Mouse (Mus musculus) MEL-GATA-1-ER (cell line): Measurements from ENCODE around the gene Zfp276.
"Not testable (repeated sequence)": the region's sequence is repeated elsewhere in the genome, so short reads cannot be mapped to it uniquely, and the experiment has no call there.

ENCODE experiments used
- DNase-seq: peaks from one replicate; pipeline ENCODE4 v3.0.0-alpha.2; 2012; ENCODE audit warnings: low read depth; ENCODE audit errors: extremely low read depth

Zfp276 gene

GRCm38 (mm10) chr8:123244382-123244781 lies 9.6 kb upstream of the Zfp276 start:
- DNase-seq, result no peak

- DNase-seq, result no peak
These were observed 8.5 kb upstream of the Zfp276 start for GRCm38 (mm10) chr8:123245543-123245942.

GRCm38 (mm10) chr8:123247748-123248147 lies 6.2 kb upstream of the Zfp276 start:
- DNase-seq, result no peak

DNA sequence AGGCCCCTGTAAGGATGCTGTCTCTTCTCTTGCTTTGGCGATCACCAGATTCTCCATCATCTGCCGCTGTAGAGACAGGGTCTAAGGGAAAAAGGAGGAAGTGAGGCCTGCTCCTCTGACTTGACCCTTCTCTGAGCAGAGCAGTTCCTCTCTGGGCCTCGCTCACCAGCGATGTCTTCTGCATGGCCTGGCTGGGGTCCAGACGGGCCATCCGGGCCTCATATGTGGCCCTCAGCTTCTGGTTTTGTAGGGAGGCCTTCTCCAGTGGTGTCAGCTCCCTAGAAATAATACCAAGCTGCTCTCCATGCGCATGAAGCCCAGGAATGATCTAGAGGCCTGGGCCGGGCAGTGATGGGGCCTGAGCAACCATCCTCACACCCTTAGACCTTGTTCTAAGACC lies 5.4 kb upstream of the Zfp276 start:
- no peak for DNase-seq

DNA sequence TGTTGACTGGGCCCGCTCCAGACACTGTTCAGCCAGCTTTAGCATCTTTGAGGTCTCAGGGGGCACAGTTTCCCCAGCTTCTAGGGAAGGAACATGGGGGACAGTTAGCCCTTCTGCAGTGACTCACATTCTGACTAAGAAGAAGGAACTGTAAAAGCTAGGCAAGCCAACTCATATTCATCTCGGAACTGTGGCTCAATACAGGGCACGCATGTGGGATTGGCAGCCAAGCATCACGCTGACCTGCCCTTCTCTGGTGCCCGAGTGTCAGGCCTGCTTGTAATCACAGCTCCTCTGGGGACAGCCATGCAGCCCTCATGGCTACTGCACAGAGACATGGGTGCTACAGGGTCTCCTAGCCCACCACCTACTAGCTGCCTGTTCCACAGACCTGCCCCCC lies 3.1 kb upstream of the Zfp276 start:
- DNase-seq, result no peak

- DNase-seq, result peak; percentile 36
These were observed 1.1 kb upstream of the Zfp276 start for GRCm38 (mm10) chr8:123252925-123253324.

GRCm38 (mm10) chr8:123253451-123254098 lies 420 bp upstream of the Zfp276 start:
- DNase-seq, result peak; percentile 35

- peak; percentile 17 for DNase-seq
These were observed 1.2 kb downstream of the Zfp276 start for GRCm38 (mm10) chr8:123255170-123255569.

DNA sequence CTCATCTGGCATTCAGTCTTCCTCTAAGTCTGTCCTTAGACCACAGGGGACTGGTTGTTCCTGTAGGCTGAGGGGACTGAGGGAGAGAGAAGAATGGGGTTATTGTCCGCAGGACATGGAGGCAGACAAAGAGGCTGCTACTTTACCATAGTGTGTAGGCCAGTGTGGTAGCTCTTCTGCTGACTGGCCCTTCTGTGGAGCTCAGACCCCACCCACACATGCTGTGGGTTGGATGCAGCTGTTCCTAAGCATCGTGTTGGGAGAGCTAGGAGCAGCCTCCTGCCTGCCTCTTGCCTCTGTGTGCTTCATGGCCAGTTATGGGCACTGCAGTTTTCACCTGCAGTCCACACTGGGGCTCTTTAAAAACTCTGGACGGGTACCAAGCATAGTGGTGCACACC lies 3.1 kb downstream of the Zfp276 start:
- no peak for DNase-seq

GRCm38 (mm10) chr8:123257593-123257992 lies 3.6 kb downstream of the Zfp276 start:
- DNase-seq, result not testable (repeated sequence)

- no peak for DNase-seq
These were observed 14.1 kb downstream of the Zfp276 start for GRCm38 (mm10) chr8:123267926-123268656.

GRCm38 (mm10) chr8:123271147-123271546 lies 17.2 kb downstream of the Zfp276 start:
- DNase-seq, result no peak

- no peak for DNase-seq
These were observed 17.9 kb downstream of the Zfp276 start for GRCm38 (mm10) chr8:123271901-123272300.

DNA sequence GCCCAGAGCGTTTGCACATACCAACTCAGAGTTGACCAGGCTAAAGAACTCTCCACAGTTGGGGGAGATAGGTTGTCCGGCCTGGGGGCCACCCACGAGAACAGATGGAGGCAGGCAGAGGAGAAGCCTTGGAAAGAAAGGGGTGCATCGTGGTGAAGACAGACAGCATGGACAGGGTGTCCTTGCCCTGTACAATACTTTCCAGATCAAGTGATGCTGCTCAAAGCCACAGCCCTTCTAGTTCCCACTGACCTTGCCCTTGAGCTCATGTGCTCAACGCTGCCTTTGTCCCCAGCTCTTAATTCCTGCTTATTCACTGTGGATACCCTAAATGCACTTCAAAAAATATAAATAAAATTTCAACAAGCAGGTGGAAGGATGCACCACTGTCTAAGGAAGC lies 20.5 kb downstream of the Zfp276 start:
- no peak for DNase-seq

- no peak for DNase-seq
These were observed 21.1 kb downstream of the Zfp276 start for GRCm38 (mm10) chr8:123275096-123275495.

GRCm38 (mm10) chr8:123278445-123278844 lies 24.4 kb downstream of the Zfp276 start:
- DNase-seq, result no peak

DNA sequence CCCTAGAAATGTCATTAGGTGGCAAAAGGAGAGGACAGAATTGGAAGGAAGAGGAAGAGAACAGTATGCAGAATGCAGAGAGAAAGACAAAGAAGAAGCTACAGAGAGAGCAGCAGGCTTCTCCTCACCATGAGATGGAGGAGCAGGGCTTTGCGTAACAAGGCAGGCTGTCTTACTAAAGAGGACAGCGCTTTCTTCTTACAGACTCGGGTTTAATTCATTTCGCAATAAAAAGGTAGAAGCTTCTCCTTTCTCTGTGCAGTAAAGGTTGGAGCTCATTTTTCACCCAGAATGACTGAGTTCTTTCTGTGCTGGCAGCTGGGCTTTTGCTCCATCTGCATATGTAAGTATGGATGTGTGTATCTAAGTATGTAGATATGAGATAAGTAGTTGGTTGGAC lies 25.8 kb downstream of the Zfp276 start:
- DNase-seq, result no peak

DNA sequence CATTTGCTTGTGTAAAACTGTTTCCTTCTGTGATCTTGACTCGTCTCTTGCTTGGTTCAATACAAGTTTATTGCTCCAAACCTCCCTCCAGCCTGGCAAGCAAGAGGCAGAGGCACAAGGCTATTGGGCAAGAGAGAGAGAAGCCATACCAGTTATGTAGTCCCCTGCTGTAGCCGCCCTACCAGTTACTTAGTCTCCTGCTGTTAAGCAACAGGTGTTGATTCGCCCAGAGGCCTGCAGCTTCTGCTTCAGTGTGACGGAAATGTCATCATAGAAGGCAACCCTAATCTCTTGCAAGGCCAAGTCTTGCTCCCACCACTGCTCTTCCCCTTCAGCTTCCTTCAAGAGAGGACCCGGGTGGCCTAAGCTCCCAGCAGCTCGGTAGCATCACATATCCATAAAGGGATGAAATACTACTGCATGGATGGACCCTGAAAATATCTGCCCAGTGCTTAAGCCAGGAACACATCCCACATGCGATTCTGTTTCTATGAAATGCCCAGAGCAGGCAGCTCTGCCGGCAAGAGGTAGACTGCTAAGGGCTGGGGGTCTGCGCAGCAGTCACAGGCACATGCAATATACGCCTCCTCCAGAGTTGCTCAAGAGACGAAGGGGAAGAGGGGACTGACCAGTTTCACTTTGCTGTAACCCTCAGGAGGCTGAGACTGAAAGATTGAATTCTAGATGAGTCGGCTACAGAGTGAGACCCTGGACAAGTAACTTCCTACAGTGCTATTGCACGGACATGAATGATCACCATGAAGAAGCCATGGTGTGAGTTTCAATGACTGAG lies 26.5 kb downstream of the Zfp276 start:
- DNase-seq, result no peak

DNA sequence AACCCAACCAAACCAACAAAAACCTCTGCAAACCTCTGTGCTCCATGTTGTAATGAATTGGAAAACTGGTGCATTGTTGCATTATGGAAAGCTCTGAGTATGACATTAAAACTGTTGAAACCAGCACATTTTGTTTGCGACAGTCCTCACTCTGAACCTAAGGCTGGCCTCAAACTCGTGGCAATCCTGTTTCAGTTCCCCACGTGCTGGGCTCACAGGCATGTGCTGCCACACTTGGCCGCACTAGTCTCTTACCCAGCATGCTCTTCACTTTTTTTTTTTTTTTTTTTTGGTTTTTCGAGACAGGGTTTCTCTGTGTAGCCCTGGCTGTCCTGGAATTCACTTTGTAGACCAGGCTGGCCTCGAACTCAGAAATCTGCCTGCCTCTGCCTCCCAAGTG lies 29.0 kb downstream of the Zfp276 start:
- not testable (repeated sequence) for DNase-seq

DNA sequence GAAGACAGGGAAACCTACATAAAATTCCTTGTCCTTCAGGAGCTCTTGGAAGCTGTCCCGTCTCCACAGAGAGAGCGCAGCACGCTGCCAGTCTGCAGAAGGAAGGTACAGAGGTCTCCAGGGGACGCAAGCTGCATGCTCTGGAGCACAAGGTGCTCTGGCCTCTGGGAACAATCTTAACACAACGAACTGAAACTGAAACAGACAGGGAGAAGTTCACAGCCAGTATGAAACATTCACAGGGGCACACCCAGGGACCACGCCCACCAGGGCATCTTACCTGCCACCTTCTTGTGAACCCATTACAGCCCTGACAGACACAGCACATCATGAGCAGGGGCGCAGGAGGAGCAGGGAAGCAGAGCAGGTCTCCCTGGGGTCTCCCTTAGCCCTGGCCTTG lies 30.0 kb downstream of the Zfp276 start:
- no peak for DNase-seq

GRCm38 (mm10) chr8:123284493-123284892 lies 30.5 kb downstream of the Zfp276 start:
- DNase-seq, result no peak

DNA sequence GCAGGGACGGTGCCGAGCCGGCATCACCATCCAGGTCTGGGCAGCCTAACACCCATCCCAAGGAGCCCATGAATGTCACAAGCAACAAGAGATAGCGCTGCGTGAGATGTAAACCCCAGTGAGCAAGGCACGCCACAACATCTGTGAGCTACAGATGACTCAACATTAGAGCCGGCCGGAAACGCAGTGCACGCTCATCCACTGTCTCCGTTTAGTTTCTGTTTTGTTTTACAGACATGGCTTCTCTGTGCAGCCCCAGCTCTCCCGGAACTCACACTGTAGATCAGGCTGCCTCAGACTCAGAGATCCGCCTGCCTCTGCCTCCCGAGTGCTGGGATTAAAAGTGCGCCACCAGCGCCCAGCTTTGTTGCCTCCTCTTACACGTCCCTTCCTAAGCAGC lies 33.4 kb downstream of the Zfp276 start:
- no peak for DNase-seq
